Mouse (Mus musculus) forebrain, embryonic 16.5 days (tissue): ENCODE measurements around the gene Efcab5. TPM values are rescaled to one million over a fixed set of nuclear protein-coding genes. Genes with fewer than 3 reads are reported as not detected.
"Not testable (repeated sequence)": the region's sequence is repeated elsewhere in the genome, so short reads cannot be mapped to it uniquely, and the experiment has no call there.

Experiments
- ATAC-seq: fragments of 200-750 bp; cut with Nextera tagmentation; 2 replicates; pipeline ENCODE4 v1.8.0; 2017; ENCODE audit warnings: mild to moderate bottlenecking, moderate library complexity
- H3K27ac ChIP-seq: fragments of 300-500 bp; sonication (generic); 2 replicates; pipeline ENCODE4 v1.5.1; 2014; ENCODE audit warnings: low read length, control low read depth
- H3K27me3 ChIP-seq: fragments of 300-500 bp; sonication (generic); replicated peaks from 2 replicates; pipeline ENCODE4 v1.6.1; 2014; ENCODE audit warnings: low read length; ENCODE audit not compliant: control insufficient read depth, insufficient read depth
- H3K36me3 ChIP-seq: fragments of 300-500 bp; sonication (generic); 2 replicates; pipeline ENCODE4 v1.6.1; 2014; ENCODE audit not compliant: control insufficient read depth, insufficient read depth
- H3K4me1 ChIP-seq: fragments of 300-500 bp; sonication (generic); replicated peaks from 2 replicates; pipeline ENCODE4 v1.6.1; 2014; ENCODE audit warnings: low read length; ENCODE audit not compliant: control insufficient read depth, insufficient read depth
- H3K4me2 ChIP-seq: fragments of 300-500 bp; sonication (generic); 2 replicates; pipeline ENCODE4 v1.6.1; 2014; ENCODE audit warnings: mild to moderate bottlenecking, low read length, control low read depth
- H3K4me3 ChIP-seq: fragments of 300-500 bp; sonication (generic); replicated peaks from 2 replicates; pipeline ENCODE4 v1.5.1; 2014; ENCODE audit warnings: mild to moderate bottlenecking, low read length, control low read depth
- H3K9ac ChIP-seq: fragments of 300-500 bp; sonication (generic); replicated peaks from 2 replicates; pipeline ENCODE4 v1.6.1; 2014; ENCODE audit warnings: low read depth, low read length, control low read depth
- H3K9me3 ChIP-seq: fragments of 300-500 bp; sonication (generic); 2 replicates; pipeline ENCODE4 v1.6.1; 2016; ENCODE audit warnings: low read length; ENCODE audit not compliant: control insufficient read depth
- WGBS: fragments of 180-500 bp; shearing (Covaris S2); extraction: QIAGEN DNeasy Blood & Tissue Kit; methylation state at CpG from one replicate; pipeline ENCODE4 v1.1.7; 2014; 5-methylcytosine and 5-hydroxymethylcytosine counted together
- polyA plus RNA-seq: library from polyadenylated mRNA; unstranded; fragments of >200 nt; fragmentation: Nextera tagmentation; extraction: Ambion mirVana; gene quantifications from 2 replicates; pipeline ENCODE4 v1.2.1, GENCODE M21; 2015

Gene Efcab5
- polyA plus RNA-seq, 1 experiment from 2014 or later, result 1.2 TPM

DNA sequence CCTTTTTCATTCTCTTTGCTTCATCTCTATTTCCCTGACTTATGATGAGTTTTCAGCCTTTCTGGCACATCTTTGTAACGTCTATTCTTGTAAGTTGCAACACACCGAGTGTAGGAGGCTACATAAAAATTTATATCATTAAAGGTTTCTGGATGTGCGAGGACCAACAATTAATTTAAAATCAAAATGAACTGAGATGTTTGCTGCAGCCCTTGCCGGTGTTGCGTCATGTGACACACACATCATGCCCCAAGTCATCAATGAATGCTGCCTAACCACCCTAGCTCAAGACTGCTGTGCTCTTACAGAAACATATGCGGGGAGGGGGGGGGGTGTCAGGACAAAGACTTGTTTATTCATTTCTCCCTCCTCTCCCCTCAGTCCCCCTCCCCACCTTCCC is 80.3 kb downstream of the Efcab5 start:
- H3K27ac ChIP-seq, result no peak overlapping the region
- H3K4me2 ChIP-seq, result no peak overlapping the region
- no peaks in the 10 kb centered on the region for H3K36me3 ChIP-seq
- no peaks in the 10 kb centered on the region for H3K27me3 ChIP-seq
- H3K4me1 ChIP-seq, result no peaks in the 10 kb centered on the region
- WGBS, result 82% methylated on average over 6 of the region's 6 CpGs
- H3K9ac ChIP-seq, result no peak overlapping the region
- H3K4me3 ChIP-seq, result no peak overlapping the region
- no peak for ATAC-seq
- H3K9me3 ChIP-seq, result no peaks in the 10 kb centered on the region

DNA sequence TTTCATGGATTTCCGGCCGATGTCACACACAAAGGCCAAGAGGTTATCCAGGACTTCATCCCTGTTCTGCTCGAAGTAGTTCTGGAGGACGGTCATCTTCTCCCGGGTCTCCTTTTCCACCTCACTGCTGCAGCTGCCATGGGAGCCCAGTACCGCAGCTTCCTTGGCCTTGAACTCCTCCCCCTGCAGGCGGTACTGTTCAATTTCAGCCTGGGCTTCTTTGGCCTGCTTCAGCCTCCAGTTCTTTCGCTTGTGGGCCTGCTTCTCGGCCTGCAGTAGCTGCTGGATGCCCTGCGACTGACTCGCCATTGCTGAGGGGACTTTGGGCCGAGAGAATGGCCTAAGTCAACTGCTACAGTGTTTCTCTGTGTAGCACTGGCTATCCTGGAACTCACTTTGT is 80.9 kb downstream of the Efcab5 start:
- not testable (repeated sequence) for H3K27me3 ChIP-seq, ATAC-seq, H3K4me1 ChIP-seq, H3K36me3 ChIP-seq, H3K4me2 ChIP-seq, H3K4me3 ChIP-seq, H3K9ac ChIP-seq, H3K9me3 ChIP-seq, H3K27ac ChIP-seq
- 78% methylated on average over 12 of the region's 12 CpGs for WGBS

DNA sequence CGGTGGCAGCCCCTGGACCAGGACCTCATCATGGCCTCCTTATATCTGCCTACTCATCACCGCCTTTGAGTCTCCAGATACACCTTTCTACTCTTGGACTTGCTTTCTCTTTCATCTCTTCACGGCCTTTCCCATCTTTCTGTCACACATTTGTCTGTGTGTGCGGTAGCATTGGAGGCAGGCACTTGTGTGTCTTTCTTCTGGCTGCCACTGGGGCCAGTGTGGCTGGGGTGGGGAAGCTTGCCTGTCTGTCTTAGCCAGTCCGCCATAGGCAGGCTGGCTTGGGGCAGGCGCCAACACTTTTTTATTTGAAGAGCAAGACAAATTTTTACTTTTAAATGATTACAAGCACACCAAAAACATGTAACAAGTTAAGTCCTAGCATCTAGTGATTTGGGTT is 81.8 kb downstream of the Efcab5 start:
- Histone ChIP-seq H3K9ac (no peak overlapping the region), H3K27ac (no peak overlapping the region), H3K36me3 (no peaks in the 10 kb centered on the region), H3K4me2 (no peak overlapping the region), H3K9me3 (no peaks in the 10 kb centered on the region), H3K4me1 (no peaks in the 10 kb centered on the region), H3K27me3 (no peaks in the 10 kb centered on the region), H3K4me3 (no peak overlapping the region)
- WGBS, result 93% methylated on average over 6 of the region's 6 CpGs
- ATAC-seq, result no peak

DNA sequence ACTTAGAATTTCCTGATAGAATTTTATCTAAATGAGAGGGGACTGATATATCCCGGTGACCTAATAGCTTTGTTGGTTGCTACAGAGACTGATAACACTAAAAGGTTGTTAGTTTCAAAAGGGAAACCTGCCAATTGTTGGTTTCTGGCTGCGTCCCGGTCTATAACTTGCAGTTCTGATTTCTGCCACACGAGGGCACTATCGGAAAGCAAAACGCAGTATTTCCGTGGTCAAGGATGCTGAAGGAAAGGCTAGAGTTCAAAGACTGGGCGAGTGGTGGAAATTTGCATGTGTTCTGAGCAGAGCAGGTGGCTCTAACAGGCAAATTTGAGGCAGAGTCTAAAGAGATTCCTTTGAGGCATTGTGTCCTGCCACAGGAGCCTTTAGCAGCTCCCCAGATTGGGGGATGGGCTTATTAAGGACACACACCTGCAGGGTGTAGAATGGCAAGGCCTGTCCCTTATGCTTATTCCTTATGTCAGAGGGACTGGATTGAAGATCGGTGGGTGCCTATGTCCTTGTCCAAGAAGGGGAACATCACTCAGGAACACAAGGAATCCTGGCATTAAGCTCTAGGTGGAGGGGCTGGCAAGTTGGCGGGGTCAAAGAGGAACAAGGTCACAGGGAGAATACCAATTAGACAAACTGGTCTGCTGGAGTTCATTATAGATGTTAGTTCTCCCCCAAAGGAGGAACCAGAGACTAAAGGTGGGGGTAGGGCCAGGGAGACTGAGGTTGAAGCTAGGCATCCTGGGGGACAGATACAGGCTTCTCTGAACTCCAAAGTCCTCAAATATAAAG is 88.4 kb downstream of the Efcab5 start:
- Histone ChIP-seq H3K4me3 (no peak overlapping the region), H3K27ac (no peak overlapping the region), H3K27me3 (peaks cover 2% of the 10 kb centered on the region; the same call in 1 of the 2 replicates), H3K4me2 (peak overlapping the region; percentile 36; the same call in 1 of the 2 replicates), H3K9me3 (no peaks in the 10 kb centered on the region), H3K9ac (no peak overlapping the region; the same call in 1 of the 2 replicates), H3K36me3 (no peaks in the 10 kb centered on the region), H3K4me1 (peaks cover 3% of the 10 kb centered on the region; the same call in 1 of the 2 replicates)
- 13% methylated on average over 10 of the region's 10 CpGs for WGBS
- ATAC-seq, result peak; percentile 43; the same call in 1 of the 2 replicates

DNA sequence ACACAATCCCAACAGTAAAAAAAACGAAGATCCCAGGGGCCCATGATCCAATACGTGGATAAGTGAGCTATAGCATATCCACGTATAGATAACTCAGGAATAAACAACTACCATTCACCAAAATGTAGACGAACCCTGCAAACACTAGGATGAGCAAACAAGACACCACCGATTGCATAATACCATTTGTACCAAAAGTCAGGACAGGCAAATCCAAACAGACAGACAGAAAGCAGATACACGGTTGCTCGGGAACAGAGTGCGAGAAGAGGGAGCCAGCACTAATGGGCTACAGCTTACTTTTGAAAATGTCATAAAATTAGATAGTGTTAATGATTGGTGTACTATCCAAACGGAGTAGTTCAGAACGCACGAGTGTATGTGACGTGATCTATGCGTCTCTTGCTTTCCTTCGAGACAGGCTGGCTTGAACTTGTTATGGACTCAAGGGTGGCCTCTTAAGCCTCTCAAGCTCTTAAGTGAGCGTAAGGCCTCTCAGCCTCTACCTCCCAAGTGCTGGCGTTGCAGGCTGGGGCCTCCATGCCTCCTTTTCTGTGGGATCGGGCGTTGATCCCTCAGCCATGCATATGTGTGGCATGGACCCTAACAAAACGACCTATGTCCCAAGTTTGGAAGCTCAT is 90.3 kb downstream of the Efcab5 start:
- H3K27me3 ChIP-seq, result peaks cover 4% of the 10 kb centered on the region; the same call in 1 of the 2 replicates
- H3K4me1 ChIP-seq, result peaks cover 3% of the 10 kb centered on the region; the same call in 1 of the 2 replicates
- no peak overlapping the region for H3K4me3 ChIP-seq
- no peaks in the 10 kb centered on the region for H3K9me3 ChIP-seq
- WGBS, result 80% methylated on average over 19 of the region's 19 CpGs
- H3K4me2 ChIP-seq, result no peak overlapping the region
- H3K36me3 ChIP-seq, result no peaks in the 10 kb centered on the region
- ATAC-seq, result no peak
- no peak overlapping the region for H3K9ac ChIP-seq
- no peak overlapping the region for H3K27ac ChIP-seq

DNA sequence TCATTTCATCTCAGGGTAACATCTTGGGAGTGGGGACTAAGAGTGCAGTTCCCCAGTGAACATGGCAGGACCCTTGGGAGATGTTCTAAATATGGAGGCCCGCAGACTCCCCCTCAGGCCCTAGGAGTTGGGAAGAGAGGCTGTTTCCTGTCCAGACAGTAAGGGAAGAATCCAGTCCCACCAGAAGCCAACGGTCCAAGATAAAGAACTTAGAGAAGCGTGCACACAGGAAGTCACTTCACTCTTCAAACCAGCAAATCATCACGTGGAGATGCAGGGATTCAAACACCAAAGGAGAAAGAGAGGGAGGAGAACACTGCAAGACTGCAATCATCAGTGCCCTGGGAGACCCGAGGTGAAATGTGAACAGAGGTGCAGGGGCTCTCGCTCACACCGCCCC is 91.8 kb downstream of the Efcab5 start:
- WGBS, result 77% methylated on average over 7 of the region's 7 CpGs
- Histone ChIP-seq H3K4me2 (no peak overlapping the region), H3K9ac (no peak overlapping the region), H3K27me3 (peaks cover 4% of the 10 kb centered on the region; the same call in 1 of the 2 replicates), H3K36me3 (no peaks in the 10 kb centered on the region), H3K4me3 (no peak overlapping the region), H3K27ac (no peak overlapping the region), H3K9me3 (no peaks in the 10 kb centered on the region), H3K4me1 (peaks cover 6% of the 10 kb centered on the region)
- ATAC-seq, result no peak

DNA sequence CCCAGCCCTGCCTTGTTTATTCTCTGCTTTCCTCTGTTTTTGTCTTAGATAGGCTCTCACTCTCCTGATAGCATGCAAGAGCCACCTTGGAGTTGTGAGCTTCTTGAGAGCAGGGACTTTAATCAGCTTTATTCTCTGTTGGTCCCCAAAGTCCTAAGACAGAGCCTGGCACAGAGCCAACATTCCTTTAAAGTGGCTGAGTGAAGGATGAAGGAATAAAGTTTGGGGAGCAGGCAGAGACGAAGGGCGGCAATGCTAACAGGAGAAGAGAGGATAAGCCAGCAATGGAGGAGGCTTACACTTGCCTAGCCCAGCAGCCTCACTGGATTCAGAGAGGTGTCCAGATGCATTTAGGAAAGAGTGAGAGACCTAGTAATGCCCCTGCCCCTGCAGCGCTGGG is 92.2 kb downstream of the Efcab5 start:
- Histone ChIP-seq H3K36me3 (no peaks in the 10 kb centered on the region), H3K27me3 (peaks cover 4% of the 10 kb centered on the region; the same call in 1 of the 2 replicates), H3K4me1 (peaks cover 6% of the 10 kb centered on the region), H3K9me3 (no peaks in the 10 kb centered on the region), H3K4me2 (no peak overlapping the region), H3K4me3 (no peak overlapping the region), H3K9ac (no peak overlapping the region), H3K27ac (no peak overlapping the region)
- 47% methylated on average over 3 of the region's 3 CpGs for WGBS
- no peak for ATAC-seq

DNA sequence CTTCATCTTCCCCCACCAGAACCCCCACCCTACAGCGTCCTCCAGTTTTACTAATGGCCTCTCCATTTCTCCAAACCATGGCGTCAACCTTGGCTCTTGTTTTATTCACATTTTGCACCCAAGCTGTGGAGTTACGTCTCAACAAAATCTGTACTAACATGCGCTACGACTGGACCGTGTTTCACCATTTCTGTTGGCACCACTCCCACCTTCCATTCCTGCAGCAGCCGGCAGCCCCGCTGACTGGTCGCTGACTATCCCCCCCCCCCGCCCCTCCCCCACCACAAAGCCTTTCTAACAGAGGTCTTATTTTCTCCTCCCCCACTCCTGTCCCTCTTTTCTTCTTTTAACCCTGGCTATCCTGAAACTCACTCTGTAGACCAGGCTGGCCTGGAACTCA is 93.6 kb downstream of the Efcab5 start:
- WGBS, result 41% methylated on average over 10 of the region's 10 CpGs
- ATAC-seq, result no peak
- no peak overlapping the region for H3K9ac ChIP-seq
- no peak overlapping the region for H3K4me3 ChIP-seq
- no peaks in the 10 kb centered on the region for H3K9me3 ChIP-seq
- peaks cover 4% of the 10 kb centered on the region for H3K4me1 ChIP-seq
- peaks cover 4% of the 10 kb centered on the region; the same call in 1 of the 2 replicates for H3K27me3 ChIP-seq
- no peaks in the 10 kb centered on the region for H3K36me3 ChIP-seq
- no peak overlapping the region for H3K27ac ChIP-seq
- H3K4me2 ChIP-seq, result no peak overlapping the region

DNA sequence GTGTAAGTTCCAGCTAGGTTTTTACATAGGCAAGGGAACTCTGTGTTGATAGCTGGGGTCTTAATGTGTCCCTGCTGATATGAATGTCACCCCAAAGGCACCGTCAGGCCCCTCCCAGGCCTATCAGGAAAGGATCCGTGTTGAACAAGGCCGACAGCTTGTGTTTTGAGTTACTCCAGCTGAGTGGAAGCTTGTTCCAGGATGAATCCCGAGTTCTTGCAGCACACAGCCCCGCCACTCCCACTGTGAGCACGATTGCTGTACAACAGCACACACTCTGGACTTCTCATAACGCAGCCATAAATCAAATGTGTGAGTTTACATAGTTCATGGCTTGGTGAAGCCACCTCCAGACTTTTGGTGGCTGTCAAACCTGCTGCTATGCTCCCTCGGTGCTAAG is 94.6 kb downstream of the Efcab5 start:
- no peaks in the 10 kb centered on the region for H3K9me3 ChIP-seq

More for the DNA sequence above, 94.6 kb downstream of the Efcab5 start:
- no peak overlapping the region for H3K9ac ChIP-seq
- no peak overlapping the region for H3K4me3 ChIP-seq
- no peak overlapping the region for H3K27ac ChIP-seq
- no peak overlapping the region for H3K4me2 ChIP-seq
- H3K27me3 ChIP-seq, result peaks cover 3% of the 10 kb centered on the region; the same call in 1 of the 2 replicates
- ATAC-seq, result no peak
- WGBS, result 74% methylated on average over 8 of the region's 8 CpGs
- H3K4me1 ChIP-seq, result peaks cover 3% of the 10 kb centered on the region
- H3K36me3 ChIP-seq, result no peaks in the 10 kb centered on the region
